Mouse (Mus musculus): ENCODE measurements around the gene Fbxo3. TPM values are rescaled to one million over a fixed set of nuclear protein-coding genes. Genes with fewer than 3 reads are reported as not detected.
A peak's percentile ranks its signal among the peaks of the same experiment; 100 is the strongest.
"Not testable (repeated sequence)": the region's sequence is repeated elsewhere in the genome, so short reads cannot be mapped to it uniquely, and the experiment has no call there.

The Fbxo3 gene
- total RNA-seq, 2 experiments from 2014 or later, result 47.4 to 48.9 TPM

GRCm38 (mm10) chr2:104036316-104036715, 8.8 kb downstream of the Fbxo3 start:
- DNase-seq, result no peak

- DNase-seq, result no peak
Measured at GRCm38 (mm10) chr2:104038236-104038635, 10.7 kb downstream of the Fbxo3 start.

- no peak for DNase-seq
Measured at GRCm38 (mm10) chr2:104041632-104042031, 14.1 kb downstream of the Fbxo3 start.

GRCm38 (mm10) chr2:104042766-104043165, 15.2 kb downstream of the Fbxo3 start:
- DNase-seq, result no peak

GRCm38 (mm10) chr2:104043624-104044478, 16.3 kb downstream of the Fbxo3 start:
- DNase-seq, result no peak

GRCm38 (mm10) chr2:104044479-104045080, 17.1 kb downstream of the Fbxo3 start:
- DNase-seq, result no peak

GRCm38 (mm10) chr2:104058381-104058780, 30.9 kb downstream of the Fbxo3 start:
- no peak for DNase-seq

GRCm38 (mm10) chr2:104058954-104059353, 31.4 kb downstream of the Fbxo3 start:
- no peak for DNase-seq

- DNase-seq, result no peak
Measured at GRCm38 (mm10) chr2:104059786-104060185, 32.3 kb downstream of the Fbxo3 start.

GRCm38 (mm10) chr2:104060996-104061395, 33.5 kb downstream of the Fbxo3 start:
- DNase-seq, result no peak

- DNase-seq, result no peak
Measured at GRCm38 (mm10) chr2:104062665-104063064, 35.1 kb downstream of the Fbxo3 start.

GRCm38 (mm10) chr2:104064152-104064551, 36.6 kb downstream of the Fbxo3 start:
- DNase-seq, result no peak

GRCm38 (mm10) chr2:104065526-104065925, 38.0 kb downstream of the Fbxo3 start, which contains the start of gene Gm10912:
Gene Gm10912, plus strand, starts transcription at chr2:104065826.
- not testable (repeated sequence) for DNase-seq

GRCm38 (mm10) chr2:104068450-104068849, 40.9 kb downstream of the Fbxo3 start, which contains the start of gene Gm10799:
Gene Gm10799, minus strand, starts transcription at chr2:104068550.
- DNase-seq, result not testable (repeated sequence)

- DNase-seq, result peak; percentile 61 to 66
Measured at GRCm38 (mm10) chr2:104069704-104070185, 42.2 kb downstream of the Fbxo3 start, which contains the start of gene Cd59b. Gene Cd59b, plus strand, starts transcription at chr2:104069849.

GRCm38 (mm10) chr2:104078285-104078684, 50.8 kb downstream of the Fbxo3 start:
- DNase-seq, result not testable (repeated sequence)

- DNase-seq, result not testable (repeated sequence)
Measured at GRCm38 (mm10) chr2:104081436-104082050, 54.0 kb downstream of the Fbxo3 start.

GRCm38 (mm10) chr2:104082474-104082873, 55.0 kb downstream of the Fbxo3 start:
- DNase-seq, result no peak

GRCm38 (mm10) chr2:104084027-104084426, 56.5 kb downstream of the Fbxo3 start:
- not testable (repeated sequence) for DNase-seq

- not testable (repeated sequence) for DNase-seq
Measured at GRCm38 (mm10) chr2:104087562-104087961, 60.0 kb downstream of the Fbxo3 start.

GRCm38 (mm10) chr2:104093305-104093704, 65.8 kb downstream of the Fbxo3 start:
- no peak for DNase-seq

GRCm38 (mm10) chr2:104095741-104096213, 68.3 kb downstream of the Fbxo3 start, which contains the start of gene Cd59a:
Gene Cd59a, plus strand, starts transcription at chr2:104095801.
- peak; percentile 93 for DNase-seq

All from heart, adult 18-20 months (tissue).